Mouse (Mus musculus) E14TG2a.4 (cell line): ENCODE results near the gene Brpf3.

Experiments
- CTCF ChIP-seq: conservative IDR thresholded peaks from 2 replicates; pipeline ENCODE4 v1.5.1; 2014; ENCODE audit warnings: low read length
- NANOG ChIP-seq: IDR thresholded peaks from 2 replicates; pipeline ENCODE4 v1.6.1; 2014; ENCODE audit warnings: borderline replicate concordance, low read length, mixed read lengths
- POU5F1 ChIP-seq: IDR thresholded peaks from 2 replicates; pipeline ENCODE4 v1.6.1; 2014; ENCODE audit warnings: low read length, borderline replicate concordance

GRCm38 (mm10) chr17:28777231-28778005 is 23.5 kb upstream of the Brpf3 start:
- TF ChIP-seq CTCF = no peak
- TF ChIP-seq POU5F1 = no peak
- no peak for TF ChIP-seq NANOG
